Mouse (Mus musculus) myocyte (in vitro differentiated cells): Measurements from ENCODE around the gene Trim17.

Experiments
- CEBPB ChIP-seq: IDR thresholded peaks from 2 replicates; pipeline ENCODE4 v1.6.1; 2011; ENCODE audit warnings: mild to moderate bottlenecking, moderate library complexity; ENCODE audit not compliant: poor library complexity, insufficient read depth, severe bottlenecking
- E2F4 ChIP-seq: IDR thresholded peaks from one replicate; pipeline ENCODE4 v1.6.1; 2011; ENCODE audit warnings: mild to moderate bottlenecking, control low read depth, moderate library complexity; ENCODE audit not compliant: insufficient read depth
- MAX ChIP-seq: IDR thresholded peaks from one replicate; pipeline ENCODE4 v1.6.1; 2011; ENCODE audit warnings: low read depth, mild to moderate bottlenecking, control low read depth
- MYOD1 ChIP-seq, 3 experiments: IDR thresholded peaks; one replicate each; pipeline ENCODE4 v1.6.1; 2011; ENCODE audit warnings: control low read depth in 2 of 3, low read depth in 2 of 3, mild to moderate bottlenecking in 2 of 3, moderate library complexity in 1 of 3; ENCODE audit not compliant: insufficient read length in 2 of 3, control insufficient read depth in 1 of 3
- MYOG ChIP-seq, 3 experiments: IDR thresholded peaks; one replicate each; pipeline ENCODE4 v1.6.1; 2011; ENCODE audit warnings: control low read depth in 2 of 3, low read depth in 2 of 3, mild to moderate bottlenecking in 2 of 3; ENCODE audit not compliant: insufficient read length in 2 of 3, control insufficient read depth in 1 of 3, insufficient read depth in 1 of 3
- POLR2A ChIP-seq: IDR thresholded peaks from one replicate; pipeline ENCODE4 v1.6.1; 2011; ENCODE audit warnings: low read depth, mild to moderate bottlenecking, control low read depth, moderate library complexity; ENCODE audit not compliant: insufficient read length
- POLR2AphosphoS2 ChIP-seq: IDR thresholded peaks from one replicate; pipeline ENCODE4 v1.6.1; 2011; ENCODE audit warnings: low read depth, control low read depth; ENCODE audit not compliant: insufficient read length
- REST ChIP-seq: IDR thresholded peaks from one replicate; pipeline ENCODE4 v1.6.1; 2011; ENCODE audit warnings: mild to moderate bottlenecking, control low read depth, moderate library complexity; ENCODE audit not compliant: insufficient read depth, insufficient read length
- SRF ChIP-seq: IDR thresholded peaks from one replicate; pipeline ENCODE4 v1.6.1; 2011; ENCODE audit warnings: low read depth; ENCODE audit not compliant: control insufficient read depth, insufficient read length
- TCF12 ChIP-seq: IDR thresholded peaks from one replicate; pipeline ENCODE4 v1.6.1; 2011; ENCODE audit warnings: mild to moderate bottlenecking, control low read depth; ENCODE audit not compliant: poor library complexity, insufficient read depth, severe bottlenecking
- TCF3 ChIP-seq: IDR thresholded peaks from one replicate; pipeline ENCODE4 v1.6.1; 2011; ENCODE audit warnings: low read depth, control low read depth; ENCODE audit not compliant: insufficient read length
- USF1 ChIP-seq: IDR thresholded peaks from one replicate; pipeline ENCODE4 v1.6.1; 2011; ENCODE audit warnings: low read depth, mild to moderate bottlenecking, control low read depth, moderate library complexity

DNA sequence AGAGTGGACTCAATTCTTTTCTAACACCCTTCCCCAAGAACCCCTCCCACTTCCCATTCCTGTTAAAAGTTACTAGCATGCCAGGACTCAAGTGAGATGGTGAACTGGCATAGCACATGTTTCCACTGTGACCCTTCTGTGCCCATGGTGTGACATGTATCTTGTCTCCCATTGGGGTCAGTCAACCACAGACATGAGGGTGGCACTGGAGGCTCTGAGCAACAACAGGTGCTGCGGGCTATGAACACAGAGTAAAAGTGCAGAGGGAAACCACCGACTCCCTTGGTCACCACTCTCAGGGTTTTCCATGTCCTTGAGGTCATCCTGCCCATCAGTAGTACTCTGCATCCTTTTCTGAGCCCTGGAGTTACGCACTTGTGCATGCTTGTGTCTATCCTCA, 17.3 kb downstream of the Trim17 start:
- TF ChIP-seq E2F4 (no peak), MAX (no peak), POLR2A (no peak), TCF3 (no peak), REST (no peak), POLR2AphosphoS2 (no peak), USF1 (no peak), TCF12 (no peak), MYOD1 (IDR thresholded peaks at IDR 0.05; ENCODE audit: control insufficient read depth in 1 of 3, insufficient read length in 2 of 3, low read depth in 2 of 3) (peak in 2 of 3 experiments; percentile 55 to 84), CEBPB (no peak), SRF (no peak), MYOG (IDR thresholded peaks at IDR 0.05; ENCODE audit: control insufficient read depth in 1 of 3, insufficient read depth in 1 of 3, insufficient read length in 2 of 3, low read depth in 2 of 3) (peak in 1 of 3 experiments; percentile 84)
